Mouse (Mus musculus) hindbrain, postnatal 0 days (tissue): ENCODE data around the gene Rbm34. TPM values are rescaled to one million over a fixed set of nuclear protein-coding genes. Genes with fewer than 3 reads are reported as not detected.
A peak's percentile ranks its signal among the peaks of the same experiment; 100 is the strongest.

ENCODE experiments used
- ATAC-seq: fragments of 200-750 bp; cut with Nextera tagmentation; 2 replicates; pipeline ENCODE4 v1.8.0; 2017; ENCODE audit warnings: mild to moderate bottlenecking, moderate TSS enrichment, moderate library complexity
- DNase-seq: peaks from one replicate; pipeline ENCODE4 v3.0.0-alpha.2; 2015; ENCODE audit warnings: low spot score
- H3K27ac ChIP-seq: fragments of 300-500 bp; sonication (generic); 2 replicates; pipeline ENCODE4 v1.5.1; 2014; ENCODE audit warnings: mild to moderate bottlenecking
- H3K27me3 ChIP-seq: fragments of 300-500 bp; sonication (generic); 2 replicates; pipeline ENCODE4 v1.6.1; 2014; ENCODE audit warnings: low read length, mixed read lengths; ENCODE audit not compliant: insufficient read depth
- H3K36me3 ChIP-seq: fragments of 300-500 bp; sonication (generic); 2 replicates; pipeline ENCODE4 v1.6.1; 2014; ENCODE audit warnings: low read length, mixed read lengths; ENCODE audit not compliant: insufficient read depth
- H3K4me1 ChIP-seq: fragments of 300-500 bp; sonication (generic); 2 replicates; pipeline ENCODE4 v1.6.1; 2014; ENCODE audit warnings: antibody characterized with exemption, low read length, mixed read lengths; ENCODE audit not compliant: insufficient read depth
- H3K4me2 ChIP-seq: fragments of 300-500 bp; sonication (generic); 2 replicates; pipeline ENCODE4 v1.6.1; 2014; ENCODE audit warnings: low read depth, mild to moderate bottlenecking, low read length, moderate library complexity, mixed read lengths
- H3K4me3 ChIP-seq: fragments of 300-500 bp; sonication (generic); 2 replicates; pipeline ENCODE4 v1.5.1; 2014; ENCODE audit warnings: low read length
- H3K9ac ChIP-seq: fragments of 300-500 bp; sonication (generic); replicated peaks from 2 replicates; pipeline ENCODE4 v1.6.1; 2014; ENCODE audit warnings: mild to moderate bottlenecking, low read length, moderate library complexity, mixed read lengths
- H3K9me3 ChIP-seq: fragments of 300-500 bp; sonication (generic); 2 replicates; pipeline ENCODE4 v1.6.1; 2016; ENCODE audit warnings: low read length, mixed read lengths
- CTCF ChIP-seq: IDR thresholded peaks from 2 replicates; pipeline ENCODE4 v1.5.1; 2016; ENCODE audit warnings: antibody characterized with exemption, control low read depth, low read depth
- WGBS: fragments of 180-500 bp; shearing (Covaris S2); extraction: QIAGEN DNeasy Blood & Tissue Kit; methylation state at CpG from one replicate; pipeline ENCODE4 v1.1.7; 2014; 5-methylcytosine and 5-hydroxymethylcytosine counted together
- polyA plus RNA-seq: library from polyadenylated mRNA; unstranded; fragments of >200 nt; fragmentation: Nextera tagmentation; extraction: Ambion mirVana; gene quantifications from 2 replicates; pipeline ENCODE4 v1.2.1, GENCODE M21; 2015
- total RNA-seq: library from RNA; depleted of rRNA; stranded (reverse); fragments of >200 nt; gene quantifications from 2 replicates; pipeline ENCODE4 v1.2.3, GENCODE M21; 2014

The Rbm34 gene
- total and polyA plus RNA-seq, 2 experiments from 2014 or later = 9.8 to 28.3 TPM

GRCm38 (mm10) chr8:126974511-126974910 is 3.6 kb upstream of the Rbm34 start:
- WGBS = 81% methylated on average over 4 of the region's 4 CpGs
- 0 out of 2 replicates have a peak, but pooled peaks cover 6% of the 10 kb centered on the region for H3K4me1 ChIP-seq
- no peaks in the 10 kb centered on the region for H3K27me3 ChIP-seq
- DNase-seq = no peak
- no peaks in the 10 kb centered on the region for H3K36me3 ChIP-seq
- H3K9ac ChIP-seq = no peak overlapping the region
- H3K4me3 ChIP-seq = no peak overlapping the region
- H3K4me2 ChIP-seq = no peak overlapping the region
- no peaks in the 10 kb centered on the region for H3K9me3 ChIP-seq
- ATAC-seq = no peak
- no peak overlapping the region for H3K27ac ChIP-seq
- TF ChIP-seq CTCF = no peak

GRCm38 (mm10) chr8:126973686-126974265 is 2.9 kb upstream of the Rbm34 start:
- DNase-seq (no peak), ATAC-seq (no peak)
- no peak overlapping the region for H3K9ac ChIP-seq
- 0 out of 2 replicates have a peak, but pooled peaks cover 6% of the 10 kb centered on the region for H3K4me1 ChIP-seq
- H3K27ac ChIP-seq = no peak overlapping the region
- no peaks in the 10 kb centered on the region for H3K9me3 ChIP-seq
- 70% methylated on average over 9 of the region's 9 CpGs for WGBS
- H3K36me3 ChIP-seq = 0 out of 2 replicates have a peak, but pooled peaks cover 6% of the 10 kb centered on the region
- TF ChIP-seq CTCF = no peak
- no peaks in the 10 kb centered on the region for H3K27me3 ChIP-seq
- H3K4me2 ChIP-seq = no peak overlapping the region
- H3K4me3 ChIP-seq = no peak overlapping the region

GRCm38 (mm10) chr8:126972649-126973048 is 1.8 kb upstream of the Rbm34 start:
- 0 out of 2 replicates have a peak, but pooled peaks cover 7% of the 10 kb centered on the region for H3K36me3 ChIP-seq
- no peak overlapping the region for H3K27ac ChIP-seq
- 77% methylated on average over 2 of the region's 2 CpGs for WGBS
- TF ChIP-seq CTCF = no peak
- H3K27me3 ChIP-seq = no peaks in the 10 kb centered on the region
- H3K4me1 ChIP-seq = 0 out of 2 replicates have a peak, but pooled peaks cover 6% of the 10 kb centered on the region
- no peak overlapping the region for H3K9ac ChIP-seq
- no peaks in the 10 kb centered on the region for H3K9me3 ChIP-seq
- no peak for DNase-seq
- no peak overlapping the region for H3K4me2 ChIP-seq
- ATAC-seq = no peak
- H3K4me3 ChIP-seq = no peak overlapping the region

- Histone ChIP-seq H3K27me3 (no peaks in the 10 kb centered on the region), H3K4me2 (no peak overlapping the region), H3K4me1 (0 out of 2 replicates have a peak, but pooled peaks cover 6% of the 10 kb centered on the region), H3K4me3 (no peak overlapping the region), H3K36me3 (0 out of 2 replicates have a peak, but pooled peaks cover 7% of the 10 kb centered on the region), H3K9ac (no peak overlapping the region), H3K27ac (no peak overlapping the region), H3K9me3 (no peaks in the 10 kb centered on the region)
- DNase-seq (no peak), ATAC-seq (no peak)
- WGBS = 91% methylated on average over 2 of the region's 2 CpGs
- TF ChIP-seq CTCF = no peak
Observed at GRCm38 (mm10) chr8:126972102-126972501, 1.2 kb upstream of the Rbm34 start.

GRCm38 (mm10) chr8:126971314-126971664 is 418 bp upstream of the Rbm34 start:
- no peaks in the 10 kb centered on the region for H3K9me3 ChIP-seq
- H3K9ac ChIP-seq = peak overlapping the region; percentile 64
- TF ChIP-seq CTCF = no peak
- peak; percentile 66 for ATAC-seq
- DNase-seq = no peak
- H3K27ac ChIP-seq = peak overlapping the region; percentile 88
- no peaks in the 10 kb centered on the region for H3K27me3 ChIP-seq
- H3K36me3 ChIP-seq = 0 out of 2 replicates have a peak, but pooled peaks cover 7% of the 10 kb centered on the region
- peak overlapping the region; percentile 94 for H3K4me3 ChIP-seq
- H3K4me2 ChIP-seq = peak overlapping the region; percentile 84
- 0 out of 2 replicates have a peak, but pooled peaks cover 6% of the 10 kb centered on the region for H3K4me1 ChIP-seq
- 13% methylated on average over 13 of the region's 13 CpGs for WGBS

GRCm38 (mm10) chr8:126969546-126969945 is 1.3 kb downstream of the Rbm34 start:
- Histone ChIP-seq H3K4me2 (no peak overlapping the region), H3K9ac (no peak overlapping the region), H3K4me1 (0 out of 2 replicates have a peak, but pooled peaks cover 6% of the 10 kb centered on the region), H3K27me3 (no peaks in the 10 kb centered on the region), H3K36me3 (peaks cover 18% of the 10 kb centered on the region; the same call in 1 of the 2 replicates), H3K27ac (no peak overlapping the region), H3K4me3 (no peak overlapping the region), H3K9me3 (no peaks in the 10 kb centered on the region)
- 79% methylated on average over 1 of the region's 1 CpGs for WGBS
- ATAC-seq (no peak), DNase-seq (no peak)
- no peak for TF ChIP-seq CTCF

GRCm38 (mm10) chr8:126968107-126968506 is 2.8 kb downstream of the Rbm34 start:
- Histone ChIP-seq H3K36me3 (peaks cover 22% of the 10 kb centered on the region; the same call in 1 of the 2 replicates), H3K4me2 (no peak overlapping the region), H3K9ac (no peak overlapping the region), H3K4me1 (0 out of 2 replicates have a peak, but pooled peaks cover 6% of the 10 kb centered on the region), H3K9me3 (no peaks in the 10 kb centered on the region), H3K27ac (no peak overlapping the region), H3K4me3 (no peak overlapping the region), H3K27me3 (no peaks in the 10 kb centered on the region)
- TF ChIP-seq CTCF = no peak
- 91% methylated on average over 6 of the region's 6 CpGs for WGBS
- no peak for ATAC-seq
- DNase-seq = no peak
